Mouse (Mus musculus): Measurements from ENCODE around the gene Mrvi1. TPM values are rescaled to one million over a fixed set of nuclear protein-coding genes. Genes with fewer than 3 reads are reported as not detected.

The Mrvi1 gene
- polyA plus RNA-seq, 1 experiment, result 2.0 TPM

DNA sequence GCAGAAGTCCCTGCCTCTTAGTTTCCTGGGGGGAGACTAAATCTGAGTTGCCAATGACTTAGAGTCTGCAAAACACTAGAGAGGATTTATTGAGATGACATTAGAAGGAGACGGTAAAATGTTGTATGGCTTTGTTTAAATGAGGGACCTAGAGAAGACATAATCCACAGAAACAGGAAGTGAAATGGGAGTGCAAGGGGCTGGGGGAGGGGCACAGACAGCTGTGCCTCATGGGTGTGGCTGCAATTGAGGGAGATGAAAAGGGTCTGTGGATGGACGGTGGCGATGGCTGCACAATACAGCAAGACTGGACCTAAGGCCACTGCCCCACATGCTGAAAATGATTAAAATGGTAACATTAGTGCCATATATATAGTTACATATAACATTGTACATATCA lies 62.5 kb downstream of the Mrvi1 start:
- no peak for TF ChIP-seq CTCF (IDR thresholded peaks at IDR 0.05; ENCODE audit: control insufficient read depth, insufficient read depth, insufficient replicate concordance, low read depth, low read length)
- TF ChIP-seq POLR2A (IDR thresholded peaks at IDR 0.05; ENCODE audit: control insufficient read depth, low read depth, low read length), result no peak
- Histone ChIP-seq H3K27ac (ENCODE audit: control insufficient read depth, insufficient read depth, low read depth, low read length) (no peak overlapping the region), H3K27me3 (ENCODE audit: control insufficient read depth, insufficient read depth, low read length) (no peaks in the 10 kb centered on the region), H3K4me1 (ENCODE audit: control insufficient read depth, insufficient read depth, low read length) (no peaks in the 10 kb centered on the region), H3K36me3 (ENCODE audit: control insufficient read depth, insufficient read depth, low read length) (no peaks in the 10 kb centered on the region), H3K4me3 (ENCODE audit: control insufficient read depth, low read depth, low read length) (no peak overlapping the region)

DNA sequence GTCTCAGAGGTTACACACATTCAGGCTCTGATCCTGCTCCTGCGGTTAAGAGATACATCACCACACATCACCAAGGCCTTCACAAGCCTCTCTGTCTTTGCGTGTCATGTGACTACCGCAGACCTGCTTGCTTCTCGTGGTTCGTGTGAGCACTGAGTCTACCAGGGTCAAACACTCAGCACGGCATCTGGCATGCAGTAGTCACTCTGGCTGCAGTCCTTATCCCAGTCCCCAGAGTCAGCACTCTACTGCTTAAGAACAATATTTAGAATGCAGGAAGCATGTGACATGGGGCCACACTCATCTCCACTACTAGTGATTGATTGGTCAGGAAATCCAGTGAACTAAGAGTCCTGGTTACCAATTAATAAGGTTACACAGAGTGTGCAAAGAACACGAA lies 66.3 kb downstream of the Mrvi1 start:
- Histone ChIP-seq H3K27ac (ENCODE audit: control insufficient read depth, insufficient read depth, low read depth, low read length) (no peak overlapping the region), H3K4me1 (ENCODE audit: control insufficient read depth, insufficient read depth, low read length) (no peaks in the 10 kb centered on the region), H3K36me3 (ENCODE audit: control insufficient read depth, insufficient read depth, low read length) (no peaks in the 10 kb centered on the region), H3K4me3 (ENCODE audit: control insufficient read depth, low read depth, low read length) (no peak overlapping the region), H3K27me3 (ENCODE audit: control insufficient read depth, insufficient read depth, low read length) (no peaks in the 10 kb centered on the region)
- no peak for TF ChIP-seq POLR2A (IDR thresholded peaks at IDR 0.05; ENCODE audit: control insufficient read depth, low read depth, low read length)

DNA sequence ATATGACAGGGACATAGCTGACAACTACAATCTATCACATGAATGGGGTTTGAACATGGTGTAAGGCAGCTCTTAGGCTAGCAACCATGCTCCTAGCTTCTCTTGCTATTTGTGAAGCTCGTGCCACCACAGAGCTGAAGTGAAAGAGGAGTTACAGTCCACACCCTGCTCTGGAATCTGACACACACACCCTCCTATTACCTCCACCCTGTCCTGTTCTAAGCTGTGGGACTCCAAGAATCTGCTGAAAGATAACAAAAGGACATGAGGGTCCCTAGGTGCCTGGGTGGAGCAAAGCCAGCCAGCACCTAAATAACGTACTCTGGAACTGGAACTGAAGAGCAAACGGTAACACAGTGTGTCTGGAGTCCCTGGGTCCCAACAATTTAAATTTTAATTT lies 67.7 kb downstream of the Mrvi1 start:
- TF ChIP-seq CTCF (IDR thresholded peaks at IDR 0.05; ENCODE audit: control insufficient read depth, insufficient read depth, insufficient replicate concordance, low read depth, low read length) (no peak), POLR2A (IDR thresholded peaks at IDR 0.05; ENCODE audit: control insufficient read depth, low read depth, low read length) (no peak)
- H3K27ac ChIP-seq (ENCODE audit: control insufficient read depth, insufficient read depth, low read depth, low read length), result no peak overlapping the region
- H3K27me3 ChIP-seq (ENCODE audit: control insufficient read depth, insufficient read depth, low read length), result no peaks in the 10 kb centered on the region
- H3K36me3 ChIP-seq (ENCODE audit: control insufficient read depth, insufficient read depth, low read length), result no peaks in the 10 kb centered on the region
- no peaks in the 10 kb centered on the region for H3K4me1 ChIP-seq (ENCODE audit: control insufficient read depth, insufficient read depth, low read length)
- no peak overlapping the region for H3K4me3 ChIP-seq (ENCODE audit: control insufficient read depth, low read depth, low read length)

DNA sequence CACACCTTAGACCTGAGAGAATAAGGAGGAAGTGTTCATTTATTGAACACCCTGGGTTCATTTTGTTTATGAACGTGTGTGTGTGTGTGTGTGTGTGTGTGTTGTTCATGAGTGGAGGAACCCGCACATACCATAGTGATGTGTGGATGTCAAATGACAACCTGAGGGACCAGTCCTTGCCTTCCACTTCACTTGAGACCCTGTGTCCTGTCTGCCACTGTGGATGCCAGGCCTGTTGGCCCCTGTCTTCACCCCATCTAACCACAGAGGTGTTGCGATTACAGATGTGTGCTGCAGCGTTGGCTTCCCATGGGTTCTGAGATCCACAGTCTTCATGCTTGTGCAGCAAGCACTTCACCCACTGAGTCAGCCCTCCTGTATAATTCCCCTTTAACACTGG lies 68.5 kb downstream of the Mrvi1 start:
- Histone ChIP-seq H3K27me3 (ENCODE audit: control insufficient read depth, insufficient read depth, low read length) (no peaks in the 10 kb centered on the region), H3K4me1 (ENCODE audit: control insufficient read depth, insufficient read depth, low read length) (no peaks in the 10 kb centered on the region), H3K36me3 (ENCODE audit: control insufficient read depth, insufficient read depth, low read length) (no peaks in the 10 kb centered on the region), H3K27ac (ENCODE audit: control insufficient read depth, insufficient read depth, low read depth, low read length) (no peak overlapping the region), H3K4me3 (ENCODE audit: control insufficient read depth, low read depth, low read length) (no peak overlapping the region)
- TF ChIP-seq CTCF (IDR thresholded peaks at IDR 0.05; ENCODE audit: control insufficient read depth, insufficient read depth, insufficient replicate concordance, low read depth, low read length) (no peak), POLR2A (IDR thresholded peaks at IDR 0.05; ENCODE audit: control insufficient read depth, low read depth, low read length) (no peak)

DNA sequence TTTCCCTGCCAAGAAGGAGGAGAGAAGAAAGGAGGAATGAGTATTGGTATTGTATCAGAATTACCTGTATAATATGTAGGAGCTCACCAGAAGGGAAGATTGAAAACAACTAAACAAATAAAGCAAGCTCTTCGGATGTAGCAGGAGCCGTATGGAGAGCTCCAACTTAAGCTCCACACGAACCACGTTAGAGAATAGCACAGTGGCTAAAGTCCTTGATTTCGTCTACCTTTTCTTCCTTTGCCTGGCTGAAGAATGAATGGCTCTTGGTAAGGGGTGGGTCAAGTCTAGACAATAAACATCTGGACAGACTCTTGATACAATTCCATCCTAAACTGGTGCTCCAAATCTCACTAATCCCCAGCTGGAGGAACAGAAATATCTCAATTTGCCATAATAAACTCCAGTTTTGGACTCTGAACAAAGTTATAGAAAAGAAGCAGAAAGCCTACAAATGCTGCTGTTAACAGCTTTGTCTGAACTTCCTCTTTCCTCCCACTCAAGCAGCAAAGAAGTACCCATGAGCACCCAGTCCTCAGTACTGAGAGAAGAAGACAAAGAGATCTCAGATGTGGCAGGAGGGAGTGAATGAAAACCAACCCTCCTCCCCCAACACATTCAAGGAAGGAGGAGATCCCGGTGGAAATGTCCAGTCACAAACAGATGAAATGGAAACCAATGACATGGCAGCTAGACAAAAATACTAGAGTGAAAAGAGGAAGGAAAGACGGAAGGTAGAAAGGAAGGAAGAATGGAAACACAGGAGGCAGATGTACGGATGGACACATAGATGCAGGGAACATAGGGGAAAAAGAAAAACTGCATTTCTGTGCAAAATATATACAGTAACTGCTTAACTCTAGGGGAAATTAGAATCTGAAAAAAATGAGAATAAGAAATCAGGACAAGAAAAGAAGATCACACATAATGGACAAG lies 73.8 kb downstream of the Mrvi1 start:
- TF ChIP-seq POLR2A (IDR thresholded peaks at IDR 0.05; ENCODE audit: control insufficient read depth, low read depth, low read length), result no peak
- TF ChIP-seq CTCF (IDR thresholded peaks at IDR 0.05; ENCODE audit: control insufficient read depth, insufficient read depth, insufficient replicate concordance, low read depth, low read length), result no peak
- Histone ChIP-seq H3K36me3 (ENCODE audit: control insufficient read depth, insufficient read depth, low read length) (no peaks in the 10 kb centered on the region), H3K4me1 (ENCODE audit: control insufficient read depth, insufficient read depth, low read length) (no peaks in the 10 kb centered on the region), H3K4me3 (ENCODE audit: control insufficient read depth, low read depth, low read length) (no peak overlapping the region), H3K27me3 (ENCODE audit: control insufficient read depth, insufficient read depth, low read length) (no peaks in the 10 kb centered on the region), H3K27ac (ENCODE audit: control insufficient read depth, insufficient read depth, low read depth, low read length) (no peak overlapping the region)

DNA sequence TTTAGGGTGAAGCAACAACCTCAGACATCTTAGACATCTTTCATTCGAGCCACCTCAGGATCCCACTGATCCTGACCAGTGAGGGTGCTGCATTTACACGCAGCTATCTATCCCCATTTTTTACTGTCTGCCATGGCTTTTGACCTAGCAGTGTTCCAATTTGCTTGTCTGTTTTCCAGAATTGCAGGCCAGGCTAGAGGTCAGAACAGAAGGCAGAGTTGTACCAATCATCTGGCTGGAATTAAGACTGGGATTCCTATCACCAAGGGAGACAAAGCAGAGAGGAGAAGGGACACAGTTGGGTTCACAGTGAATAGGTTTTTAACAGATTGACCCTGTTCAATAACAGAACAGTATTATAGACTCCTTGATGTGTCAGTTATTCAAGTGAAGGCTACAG lies 75.7 kb downstream of the Mrvi1 start:
- no peak for TF ChIP-seq POLR2A (IDR thresholded peaks at IDR 0.05; ENCODE audit: control insufficient read depth, low read depth, low read length)
- TF ChIP-seq CTCF (IDR thresholded peaks at IDR 0.05; ENCODE audit: control insufficient read depth, insufficient read depth, insufficient replicate concordance, low read depth, low read length), result no peak
- Histone ChIP-seq H3K4me1 (ENCODE audit: control insufficient read depth, insufficient read depth, low read length) (no peaks in the 10 kb centered on the region), H3K27ac (ENCODE audit: control insufficient read depth, insufficient read depth, low read depth, low read length) (no peak overlapping the region), H3K27me3 (ENCODE audit: control insufficient read depth, insufficient read depth, low read length) (no peaks in the 10 kb centered on the region), H3K36me3 (ENCODE audit: control insufficient read depth, insufficient read depth, low read length) (no peaks in the 10 kb centered on the region), H3K4me3 (ENCODE audit: control insufficient read depth, low read depth, low read length) (no peak overlapping the region)

DNA sequence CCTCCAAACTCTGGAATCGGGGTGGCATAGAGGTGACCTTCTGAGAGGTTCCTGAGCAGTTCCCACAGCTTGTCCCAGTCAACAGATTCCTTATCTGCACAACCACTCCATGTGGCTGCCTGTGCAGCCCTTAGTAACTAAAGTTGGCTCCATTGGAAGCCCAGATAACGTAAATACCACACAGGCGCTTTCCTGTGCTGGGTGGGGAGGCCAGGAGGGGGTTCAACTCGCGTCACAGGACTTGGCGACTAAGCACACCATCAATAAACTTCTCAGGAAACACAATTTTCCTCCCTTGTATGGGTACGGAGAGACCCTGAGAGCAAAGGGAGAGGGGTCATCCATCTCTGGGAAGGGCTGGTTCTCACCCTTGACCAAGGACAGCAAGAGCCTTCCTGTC lies 79.0 kb downstream of the Mrvi1 start:
- H3K27ac ChIP-seq (ENCODE audit: control insufficient read depth, insufficient read depth, low read depth, low read length), result no peak overlapping the region
- no peaks in the 10 kb centered on the region for H3K36me3 ChIP-seq (ENCODE audit: control insufficient read depth, insufficient read depth, low read length)
- no peaks in the 10 kb centered on the region for H3K27me3 ChIP-seq (ENCODE audit: control insufficient read depth, insufficient read depth, low read length)
- H3K4me1 ChIP-seq (ENCODE audit: control insufficient read depth, insufficient read depth, low read length), result no peaks in the 10 kb centered on the region
- H3K4me3 ChIP-seq (ENCODE audit: control insufficient read depth, low read depth, low read length), result no peak overlapping the region
- TF ChIP-seq CTCF (IDR thresholded peaks at IDR 0.05; ENCODE audit: control insufficient read depth, insufficient read depth, insufficient replicate concordance, low read depth, low read length) (no peak), POLR2A (IDR thresholded peaks at IDR 0.05; ENCODE audit: control insufficient read depth, low read depth, low read length) (no peak)
